Mouse (Mus musculus): Measurements from ENCODE around the gene 1700001O22Rik. TPM values are rescaled to one million over a fixed set of nuclear protein-coding genes. Genes with fewer than 3 reads are reported as not detected.
A peak's percentile ranks its signal among the peaks of the same experiment; 100 is the strongest.

The 1700001O22Rik gene
- polyA plus RNA-seq, 1 experiment from 2014 or later: 4.3 TPM

DNA sequence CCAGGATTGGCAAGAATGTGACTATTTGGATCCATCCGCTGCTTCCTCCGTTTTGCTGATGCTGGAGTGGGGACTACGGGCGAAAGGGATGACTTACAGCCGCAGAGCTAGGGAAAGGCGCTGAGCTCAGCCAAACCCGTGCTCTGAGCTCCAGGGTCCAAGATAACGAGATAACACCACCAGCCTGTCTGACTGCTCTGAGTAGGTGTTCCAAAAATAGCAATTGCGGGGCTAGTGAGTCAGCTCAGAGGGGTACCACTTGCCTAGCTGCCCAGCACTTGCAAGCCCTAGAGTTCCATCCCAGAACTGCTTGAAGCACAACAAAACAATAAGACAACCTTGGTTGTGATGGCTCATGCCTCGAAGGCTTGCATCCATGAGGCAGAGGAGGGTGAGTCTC, 39.2 kb upstream of the 1700001O22Rik start:
- Histone ChIP-seq H3K36me3 (ENCODE audit: insufficient read depth) (no peaks in the 10 kb centered on the region), H3K9ac (no peak overlapping the region), H3K4me2 (no peak overlapping the region), H3K4me1 (ENCODE audit: insufficient read depth) (peaks cover 11% of the 10 kb centered on the region), H3K4me3 (ENCODE audit: low read depth, low read length) (no peak overlapping the region), H3K27me3 (ENCODE audit: insufficient read depth, low read length) (peaks cover 32% of the 10 kb centered on the region), H3K9me3 (ENCODE audit: low read depth, low read length) (no peaks in the 10 kb centered on the region), H3K27ac (ENCODE audit: low read depth) (no peak overlapping the region)
- 22% methylated on average over 10 of the region's 10 CpGs for WGBS
- ATAC-seq (ENCODE audit: insufficient read depth): no peak
- DNase-seq: no peak
- TF ChIP-seq CTCF (IDR thresholded peaks at IDR 0.05; ENCODE audit: low read depth): no peak

DNA sequence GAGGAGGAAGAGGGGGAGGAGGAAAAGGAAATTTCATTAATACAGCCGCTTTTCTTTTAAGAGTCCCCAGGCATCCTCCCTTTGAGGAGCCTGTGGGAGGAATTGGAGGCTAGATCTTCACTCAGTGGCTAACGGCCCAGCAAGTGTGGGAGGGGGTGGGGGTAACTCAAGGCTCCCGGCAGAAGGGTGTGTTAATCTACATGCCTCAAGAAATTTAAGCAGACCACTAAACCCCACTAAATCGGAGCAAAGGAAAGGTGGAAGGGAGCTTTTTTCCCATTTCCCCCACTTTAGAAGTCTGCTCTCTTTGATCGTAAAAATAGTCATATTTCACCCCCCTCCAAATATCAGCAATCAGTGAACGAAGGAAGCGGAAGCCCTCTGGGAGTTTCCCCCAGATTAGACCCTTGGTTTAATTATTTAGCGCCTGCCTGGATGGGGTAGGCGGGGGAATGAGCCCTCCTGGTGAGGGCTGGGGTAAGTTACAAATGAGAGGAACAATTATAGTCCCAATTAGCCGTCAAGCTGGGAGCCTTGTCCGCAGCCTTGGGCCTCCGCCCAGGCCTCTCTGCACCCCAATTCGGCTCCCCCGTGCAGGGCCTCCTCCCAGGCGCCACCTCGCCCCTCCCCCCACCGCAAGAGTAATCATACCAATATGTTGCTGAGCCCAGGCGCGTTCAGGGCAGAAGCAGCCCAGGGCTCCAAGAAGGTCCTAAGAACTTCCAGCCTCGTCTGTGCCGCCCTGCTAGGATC, 33.0 kb upstream of the 1700001O22Rik start:
- TF ChIP-seq CTCF (IDR thresholded peaks at IDR 0.05; ENCODE audit: low read depth): no peak
- 20% methylated on average over 21 of the region's 21 CpGs for WGBS
- Histone ChIP-seq H3K36me3 (ENCODE audit: insufficient read depth) (no peaks in the 10 kb centered on the region), H3K4me3 (ENCODE audit: low read depth, low read length) (no peak overlapping the region), H3K4me2 (peak overlapping the region; percentile 15; the same call in 1 of the 2 replicates), H3K4me1 (ENCODE audit: insufficient read depth) (no peaks in the 10 kb centered on the region; the same call in 1 of the 2 replicates), H3K27ac (ENCODE audit: low read depth) (no peak overlapping the region), H3K9me3 (ENCODE audit: low read depth, low read length) (no peaks in the 10 kb centered on the region), H3K27me3 (ENCODE audit: insufficient read depth, low read length) (no peaks in the 10 kb centered on the region), H3K9ac (no peak overlapping the region)
- ATAC-seq (ENCODE audit: insufficient read depth): no peak
- no peak for DNase-seq

DNA sequence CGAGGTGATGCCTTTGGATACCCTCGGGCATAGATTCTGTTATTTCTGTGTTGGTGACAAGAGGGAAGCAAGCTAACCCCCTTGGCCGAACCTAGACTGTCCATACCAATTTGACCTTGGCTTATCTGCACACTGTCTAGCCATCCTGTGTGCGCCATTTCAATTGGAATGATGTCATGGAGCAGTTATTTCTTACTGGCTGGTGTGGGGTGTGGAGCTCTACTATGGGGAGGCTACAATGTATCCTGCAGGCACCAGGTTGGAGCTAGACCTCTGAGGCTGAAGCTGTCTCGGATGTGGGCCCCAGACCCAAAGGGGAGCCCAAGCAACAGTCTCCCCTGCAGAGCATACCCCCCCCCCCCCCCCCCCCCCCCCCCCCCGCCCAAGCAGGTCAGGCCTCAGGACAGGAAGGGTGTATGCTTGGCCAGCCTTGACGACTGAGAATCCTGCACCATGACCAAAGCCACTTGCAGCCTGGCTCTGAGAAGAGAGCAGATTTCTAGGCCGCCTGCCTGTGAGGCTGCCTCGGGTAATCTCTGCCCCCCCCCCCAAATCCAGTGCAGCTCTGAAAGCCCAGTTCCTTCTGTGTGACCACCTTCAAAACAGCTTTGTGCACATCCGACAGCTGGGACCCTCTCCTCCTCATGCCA, 31.0 kb upstream of the 1700001O22Rik start, which contains the start of gene Prrx2:
Gene Prrx2, plus strand, starts transcription at position 600 of the 650 bp plus-strand sequence.
- DNase-seq: no peak
- TF ChIP-seq CTCF (IDR thresholded peaks at IDR 0.05; ENCODE audit: low read depth): no peak
- WGBS: 67% methylated on average over 8 of the region's 10 CpGs
- Histone ChIP-seq H3K9ac (no peak within 1 kb of the TSS), H3K9me3 (ENCODE audit: low read depth, low read length) (no peaks in the 10 kb centered on the region), H3K4me2 (no peak within 1 kb of the TSS), H3K27me3 (ENCODE audit: insufficient read depth, low read length) (no peaks in the 10 kb centered on the region), H3K36me3 (ENCODE audit: insufficient read depth) (no peaks in the 10 kb centered on the region), H3K4me1 (ENCODE audit: insufficient read depth) (no peaks in the 10 kb centered on the region; the same call in 1 of the 2 replicates), H3K4me3 (ENCODE audit: low read depth, low read length) (no peak within 1 kb of the TSS), H3K27ac (ENCODE audit: low read depth) (no peak within 1 kb of the TSS)
- ATAC-seq (ENCODE audit: insufficient read depth): no peak

DNA sequence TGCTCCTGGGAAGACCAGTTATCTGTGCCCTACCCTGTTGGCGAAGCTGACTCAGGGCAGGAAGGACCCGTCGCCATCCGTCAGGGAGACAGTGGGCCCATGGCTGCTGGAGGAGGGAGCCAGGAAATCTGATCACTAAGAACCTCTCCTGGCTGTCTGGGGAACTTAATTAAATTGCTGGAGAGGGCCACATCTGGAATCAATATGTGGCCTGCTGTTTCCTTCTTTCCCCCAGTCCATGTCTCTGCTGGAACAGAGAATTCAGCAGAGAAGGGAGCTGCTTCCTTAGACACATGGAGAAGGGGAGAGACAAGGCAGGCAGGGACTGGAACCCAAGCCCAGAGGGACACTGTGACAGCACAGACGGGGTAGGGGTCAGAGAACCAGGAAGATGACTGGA, 30.2 kb upstream of the 1700001O22Rik start:
- Histone ChIP-seq H3K9ac (no peak overlapping the region), H3K27ac (ENCODE audit: low read depth) (no peak overlapping the region), H3K4me1 (ENCODE audit: insufficient read depth) (no peaks in the 10 kb centered on the region; the same call in 1 of the 2 replicates), H3K4me3 (ENCODE audit: low read depth, low read length) (no peak overlapping the region), H3K27me3 (ENCODE audit: insufficient read depth, low read length) (no peaks in the 10 kb centered on the region), H3K36me3 (ENCODE audit: insufficient read depth) (no peaks in the 10 kb centered on the region), H3K9me3 (ENCODE audit: low read depth, low read length) (no peaks in the 10 kb centered on the region), H3K4me2 (no peak overlapping the region)
- ATAC-seq (ENCODE audit: insufficient read depth): no peak
- 38% methylated on average over 5 of the region's 5 CpGs for WGBS
- no peak for DNase-seq
- TF ChIP-seq CTCF (IDR thresholded peaks at IDR 0.05; ENCODE audit: low read depth): no peak

DNA sequence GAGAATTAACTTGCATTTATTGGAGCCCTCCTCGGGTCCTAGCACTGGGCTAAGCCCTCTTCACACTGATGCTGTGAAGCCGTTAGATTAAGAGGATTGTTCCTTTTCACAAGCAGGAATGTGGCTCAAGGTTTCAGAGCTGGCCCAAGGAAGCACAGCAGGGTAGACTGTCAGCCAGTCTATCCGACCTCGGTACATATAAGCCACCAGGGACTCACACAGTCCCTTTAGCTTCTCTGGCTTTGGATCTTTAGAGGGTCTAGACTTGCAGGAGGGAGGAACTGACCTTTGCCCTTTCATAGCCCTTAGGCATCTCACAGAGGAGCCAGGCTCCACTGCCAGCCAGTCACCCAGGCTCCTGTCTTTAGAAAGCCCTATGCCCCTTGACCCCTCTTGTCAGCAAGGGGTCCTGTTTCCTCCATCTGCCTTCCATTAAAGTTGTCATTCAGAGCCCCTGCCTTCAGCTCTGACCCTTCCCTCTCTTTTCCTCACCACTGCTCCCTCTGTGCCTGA, 26.9 kb upstream of the 1700001O22Rik start, which contains the start of gene Asb6:
Gene Asb6, minus strand, starts transcription at position 51 of the 513 bp plus-strand sequence.
- WGBS: 30% methylated on average over 4 of the region's 4 CpGs
- Histone ChIP-seq H3K9me3 (ENCODE audit: low read depth, low read length) (no peaks in the 10 kb centered on the region), H3K4me2 (no peak within 1 kb of the TSS), H3K27me3 (ENCODE audit: insufficient read depth, low read length) (no peaks in the 10 kb centered on the region), H3K4me1 (ENCODE audit: insufficient read depth) (peaks cover 8% of the 10 kb centered on the region; the same call in 1 of the 2 replicates), H3K36me3 (ENCODE audit: insufficient read depth) (peaks cover 13% of the 10 kb centered on the region), H3K4me3 (ENCODE audit: low read depth, low read length) (no peak within 1 kb of the TSS), H3K27ac (ENCODE audit: low read depth) (no peak within 1 kb of the TSS), H3K9ac (no peak within 1 kb of the TSS)
- DNase-seq (no peak), ATAC-seq (ENCODE audit: insufficient read depth) (no peak)
- TF ChIP-seq CTCF (IDR thresholded peaks at IDR 0.05; ENCODE audit: low read depth): no peak

DNA sequence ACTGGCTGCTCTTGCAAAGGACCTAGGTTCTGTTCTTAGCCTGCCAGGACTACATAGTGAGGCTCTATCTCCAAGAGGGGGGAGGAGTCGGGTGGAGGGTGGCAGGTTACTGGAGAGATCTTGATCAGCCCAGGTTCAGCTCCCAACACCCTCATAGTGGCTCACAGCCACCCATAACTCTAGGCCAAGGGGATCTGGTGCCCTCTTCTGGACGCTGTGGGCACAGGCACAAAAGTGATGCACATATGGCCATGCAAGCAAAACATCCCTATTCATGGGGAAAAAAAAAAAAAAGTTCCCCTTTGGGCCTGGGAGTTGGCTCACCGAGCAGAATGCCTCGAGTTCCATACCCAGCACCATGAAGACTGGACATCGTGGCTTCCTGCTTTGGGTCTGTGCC, 25.9 kb upstream of the 1700001O22Rik start:
- no peak overlapping the region for H3K27ac ChIP-seq (ENCODE audit: low read depth)
- H3K9ac ChIP-seq: no peak overlapping the region
- peaks cover 8% of the 10 kb centered on the region; the same call in 1 of the 2 replicates for H3K4me1 ChIP-seq (ENCODE audit: insufficient read depth)
- ATAC-seq (ENCODE audit: insufficient read depth) (no peak), DNase-seq (peak; percentile 64)
- peaks cover 24% of the 10 kb centered on the region for H3K36me3 ChIP-seq (ENCODE audit: insufficient read depth)
- no peak overlapping the region for H3K4me2 ChIP-seq
- H3K4me3 ChIP-seq (ENCODE audit: low read depth, low read length): no peak overlapping the region
- no peaks in the 10 kb centered on the region for H3K9me3 ChIP-seq (ENCODE audit: low read depth, low read length)
- WGBS: 45% methylated on average over 5 of the region's 5 CpGs
- no peaks in the 10 kb centered on the region for H3K27me3 ChIP-seq (ENCODE audit: insufficient read depth, low read length)
- TF ChIP-seq CTCF (IDR thresholded peaks at IDR 0.05; ENCODE audit: low read depth): peak; percentile 67
